Mouse (Mus musculus) cerebellum, adult 9-10 months (tissue): Measurements from ENCODE around the gene Ranbp9.

Experiments
- DNase-seq: peaks from one replicate; pipeline ENCODE4 v3.0.0; 2022

The Ranbp9 gene

DNA sequence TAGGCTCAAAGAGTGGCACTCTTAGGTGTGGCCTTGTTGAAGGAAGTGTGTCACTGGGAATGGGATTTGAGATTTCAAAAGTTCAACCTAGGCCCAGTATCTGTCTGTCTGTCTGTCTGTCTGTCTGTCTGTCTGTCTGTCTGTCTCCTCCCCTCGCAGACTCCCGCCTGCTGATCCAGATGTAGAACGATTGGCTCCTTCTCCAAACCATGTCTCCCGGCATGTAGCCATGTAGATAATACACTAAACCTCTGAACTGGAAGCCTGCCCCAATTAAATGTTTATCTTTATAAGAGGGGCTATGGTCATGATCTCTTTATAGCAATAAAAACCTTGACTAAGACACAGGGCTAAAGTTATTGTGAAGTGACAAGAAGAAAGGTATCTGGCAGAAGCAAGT lies 35.3 kb downstream of the Ranbp9 start:
- no peak for DNase-seq

DNA sequence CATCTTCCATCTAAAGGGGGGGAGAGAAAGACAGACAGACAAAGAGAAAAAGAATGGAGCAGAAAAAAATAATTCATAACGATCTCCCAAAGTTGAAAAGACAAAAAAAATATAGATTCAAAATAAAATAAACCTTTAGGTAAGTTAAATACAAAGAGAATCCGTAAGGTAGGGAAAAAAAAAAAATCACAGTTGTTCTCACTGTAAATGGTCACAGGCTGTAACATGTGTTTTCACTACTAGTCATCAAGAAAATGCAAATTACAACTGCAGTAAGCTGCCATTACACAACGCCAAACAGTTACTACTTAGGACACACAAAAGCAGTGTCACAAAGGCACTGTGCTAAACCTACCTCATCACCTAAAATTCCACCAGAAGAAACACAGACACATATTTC lies 36.4 kb downstream of the Ranbp9 start:
- no peak for DNase-seq

DNA sequence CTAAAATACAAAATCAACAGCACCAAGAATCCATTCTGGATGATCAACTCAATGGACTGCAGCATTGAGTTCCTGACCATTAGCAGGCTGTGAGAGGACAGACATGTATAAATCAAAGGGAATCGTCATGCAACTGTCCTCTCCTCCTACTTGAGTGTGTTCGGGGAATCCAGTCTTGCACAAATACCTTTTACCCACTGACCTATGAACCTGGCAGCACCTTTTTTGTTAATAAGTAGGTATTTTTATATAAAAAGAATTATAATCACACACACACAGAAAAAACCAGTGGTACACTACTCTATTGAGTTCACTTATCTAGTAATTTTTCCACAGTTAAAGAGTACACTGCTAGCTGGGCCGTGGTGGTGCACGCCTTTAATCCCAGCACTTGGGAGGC lies 37.4 kb downstream of the Ranbp9 start:
- no peak for DNase-seq

DNA sequence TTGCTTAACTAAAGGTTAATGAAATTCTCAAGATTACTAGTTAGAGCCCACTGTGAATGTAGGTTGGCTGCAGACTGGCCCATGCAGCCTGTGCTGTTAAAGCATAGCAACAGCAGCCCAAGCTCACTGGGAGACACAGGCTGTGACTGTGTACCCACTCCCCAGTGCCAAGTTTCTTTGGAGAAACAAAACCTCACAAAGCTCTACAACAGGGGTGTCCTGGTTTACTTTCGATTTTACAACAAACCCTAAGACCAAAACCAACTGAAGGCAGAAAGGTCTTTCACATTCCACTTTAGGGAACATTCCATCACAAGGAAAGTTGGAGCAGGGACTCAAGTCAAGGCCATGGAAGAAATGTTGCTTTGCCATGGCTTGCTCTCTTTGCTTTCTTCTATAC lies 38.5 kb downstream of the Ranbp9 start:
- no peak for DNase-seq

DNA sequence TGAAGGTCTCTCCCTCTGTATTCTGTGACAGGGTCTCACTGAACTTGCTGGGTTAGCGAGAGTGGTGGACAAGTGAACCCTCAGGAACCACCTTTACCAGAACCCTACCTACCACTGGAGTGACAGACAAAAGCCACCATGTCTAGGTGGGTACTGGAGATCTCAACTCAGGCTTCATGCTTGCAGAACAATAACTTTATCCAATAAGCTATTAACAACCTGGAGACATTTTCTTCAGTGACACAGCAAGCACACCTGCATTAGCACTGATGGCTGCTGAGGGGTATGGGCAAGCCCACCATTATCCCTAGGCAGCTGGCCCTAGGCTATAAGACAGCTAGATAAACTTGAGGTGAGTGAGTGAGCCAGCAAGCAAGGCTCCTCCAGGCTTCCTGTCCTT lies 40.7 kb downstream of the Ranbp9 start:
- DNase-seq: no peak

DNA sequence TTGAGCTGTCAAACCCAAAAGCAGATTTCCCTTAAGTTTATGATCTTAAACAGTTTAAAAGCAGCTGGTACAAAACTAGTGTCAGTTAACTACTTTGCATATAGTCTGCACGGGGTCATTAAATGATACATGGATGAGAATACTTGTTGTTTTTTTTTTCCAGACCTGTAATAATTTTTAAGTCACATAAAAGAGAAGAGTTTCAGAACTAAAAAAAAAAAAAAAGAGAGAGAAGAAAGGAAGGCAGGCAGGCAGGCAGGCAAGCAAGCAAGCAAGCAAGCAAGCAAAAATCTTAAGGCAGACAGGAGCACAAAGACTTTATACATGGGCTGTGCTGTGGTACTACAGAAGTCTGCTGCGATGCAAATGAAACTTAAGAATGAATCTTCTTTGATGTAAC lies 47.7 kb downstream of the Ranbp9 start:
- DNase-seq: no peak

DNA sequence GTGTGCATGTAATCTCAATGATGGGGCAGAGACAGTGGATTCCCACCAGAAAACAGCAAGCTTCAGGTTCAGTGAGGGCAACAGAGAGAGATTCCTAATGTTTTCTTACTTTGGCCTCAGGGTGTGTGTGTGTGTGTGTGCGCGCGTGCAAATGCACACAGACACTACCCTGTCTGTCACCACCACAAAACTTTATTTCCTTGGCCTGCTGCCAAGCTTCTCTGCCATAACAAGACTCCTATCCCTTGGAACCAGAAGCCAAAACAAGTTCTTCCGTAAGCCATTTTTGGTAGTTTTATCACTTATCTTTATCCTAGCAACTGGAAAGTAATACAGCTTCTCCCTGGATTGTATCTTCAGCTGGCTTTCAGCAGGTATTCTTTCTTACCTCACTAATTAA lies 52.6 kb downstream of the Ranbp9 start:
- DNase-seq: no peak

DNA sequence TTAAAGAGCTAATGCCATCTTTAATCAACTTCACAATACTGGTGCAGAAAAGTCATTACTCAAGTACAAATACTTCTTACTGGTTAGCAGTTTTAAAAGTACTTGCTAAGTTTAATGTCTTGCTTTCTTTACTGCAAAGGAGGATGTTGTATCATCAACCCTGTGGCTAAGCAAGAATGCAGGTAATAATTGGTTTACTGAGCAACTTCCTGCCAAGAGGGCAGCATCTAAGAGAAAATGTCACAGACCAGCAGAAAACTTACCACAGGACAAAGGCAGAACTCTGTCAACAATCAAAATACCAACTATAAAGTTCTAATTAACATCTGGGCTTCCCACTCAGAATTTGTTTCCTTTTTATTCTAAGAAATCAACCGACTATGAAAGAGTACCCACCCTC lies 65.8 kb downstream of the Ranbp9 start:
- DNase-seq: no peak

DNA sequence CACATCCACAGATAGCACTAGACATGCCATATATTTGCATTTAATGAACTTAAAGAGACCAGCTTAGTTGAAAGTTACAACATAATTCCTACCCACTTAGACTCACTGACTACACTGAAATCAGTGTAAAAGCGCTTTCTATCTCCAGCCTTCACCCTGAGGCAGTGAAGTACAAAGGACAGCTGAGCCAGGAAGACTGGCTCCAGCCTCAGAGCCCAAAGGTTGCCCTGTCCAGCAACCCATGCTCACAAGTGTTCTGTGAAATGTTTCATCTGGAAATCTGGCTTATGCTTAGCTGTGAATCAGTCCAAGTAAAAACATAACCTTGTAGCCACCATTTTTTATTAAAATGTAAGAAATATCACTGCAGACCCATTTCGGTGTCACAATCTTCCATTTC lies 67.5 kb downstream of the Ranbp9 start:
- DNase-seq: no peak

DNA sequence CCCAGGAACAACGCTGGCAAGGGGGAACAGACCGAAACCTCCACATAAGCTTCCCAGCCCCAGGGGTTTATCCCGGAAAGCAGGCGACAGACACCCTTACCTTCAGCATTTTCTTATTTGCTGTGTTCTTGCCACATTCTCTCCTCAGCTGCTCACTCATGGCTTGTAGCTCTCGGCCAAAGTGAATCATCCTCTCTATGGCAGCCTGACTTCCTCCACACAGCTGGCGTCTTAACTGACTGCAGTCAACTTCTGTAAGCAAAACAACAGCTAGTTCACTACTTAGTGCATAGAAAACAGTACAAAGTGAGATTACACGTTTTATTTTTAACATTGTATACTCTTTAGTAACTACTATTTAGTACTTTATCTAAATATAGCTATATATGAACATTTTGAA lies 68.8 kb downstream of the Ranbp9 start:
- no peak for DNase-seq

DNA sequence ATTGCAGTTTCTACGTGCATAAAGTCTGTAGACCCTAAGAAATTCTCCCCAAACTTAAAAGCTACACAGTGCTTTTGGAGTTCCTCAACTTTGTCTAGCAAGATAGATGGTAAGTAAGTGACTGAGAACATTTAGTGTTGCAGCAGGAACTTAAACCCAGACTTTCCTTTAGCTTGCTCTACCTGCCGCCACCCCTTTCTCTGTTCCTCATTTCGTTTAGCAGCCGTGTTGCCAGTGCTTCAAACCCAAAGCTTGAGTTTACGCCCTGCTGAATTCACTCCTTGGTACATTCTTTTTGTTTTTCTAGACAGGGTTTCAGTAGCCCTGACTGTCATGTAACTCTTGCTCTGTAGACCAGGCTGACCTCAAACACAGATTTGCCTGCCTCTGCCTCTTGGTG lies 81.5 kb downstream of the Ranbp9 start:
- no peak for DNase-seq

DNA sequence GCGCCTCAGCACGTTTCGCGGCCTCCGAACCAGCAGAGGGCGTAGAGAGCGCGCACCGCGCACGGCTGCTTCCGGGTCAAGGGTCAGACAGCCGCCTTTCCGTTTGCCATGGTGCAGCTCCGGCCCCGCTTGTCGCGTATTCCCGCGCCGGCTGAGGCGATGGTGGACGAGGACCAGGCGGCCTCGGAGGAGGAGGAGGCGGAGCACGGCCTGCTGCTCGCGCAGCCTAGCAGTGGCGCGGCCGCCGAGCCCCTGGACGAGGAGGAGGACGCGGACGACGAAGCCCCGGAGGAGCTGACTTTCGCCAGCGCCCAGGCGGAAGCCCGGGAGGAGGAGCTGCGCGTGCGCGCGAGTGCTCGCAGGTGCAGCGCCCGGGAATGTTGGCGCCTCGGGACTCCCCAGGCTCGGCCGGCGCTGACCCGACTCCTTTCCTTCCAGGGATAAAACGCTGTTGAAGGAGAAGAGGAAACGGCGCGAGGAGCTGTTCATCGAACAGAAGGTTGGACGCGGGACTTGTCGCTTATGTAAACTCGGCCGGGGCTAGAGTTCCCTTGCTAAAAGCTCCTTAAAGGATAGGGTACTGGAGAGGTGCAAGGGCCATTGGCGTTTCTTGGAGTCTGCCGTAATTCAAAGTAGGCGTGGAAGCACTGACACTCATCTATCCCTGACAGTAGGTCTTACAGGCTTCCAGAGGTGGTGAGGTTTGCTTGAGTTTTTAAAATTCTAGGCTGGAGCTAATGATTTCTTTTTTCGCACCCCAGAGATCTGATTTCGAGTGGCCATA lies 82.6 kb downstream of the Ranbp9 start, which contains the start of gene Nol7:
Gene Nol7 (plus strand): TSS at position 94 of the 784 bp plus-strand sequence.
- DNase-seq: peak; percentile 96

DNA sequence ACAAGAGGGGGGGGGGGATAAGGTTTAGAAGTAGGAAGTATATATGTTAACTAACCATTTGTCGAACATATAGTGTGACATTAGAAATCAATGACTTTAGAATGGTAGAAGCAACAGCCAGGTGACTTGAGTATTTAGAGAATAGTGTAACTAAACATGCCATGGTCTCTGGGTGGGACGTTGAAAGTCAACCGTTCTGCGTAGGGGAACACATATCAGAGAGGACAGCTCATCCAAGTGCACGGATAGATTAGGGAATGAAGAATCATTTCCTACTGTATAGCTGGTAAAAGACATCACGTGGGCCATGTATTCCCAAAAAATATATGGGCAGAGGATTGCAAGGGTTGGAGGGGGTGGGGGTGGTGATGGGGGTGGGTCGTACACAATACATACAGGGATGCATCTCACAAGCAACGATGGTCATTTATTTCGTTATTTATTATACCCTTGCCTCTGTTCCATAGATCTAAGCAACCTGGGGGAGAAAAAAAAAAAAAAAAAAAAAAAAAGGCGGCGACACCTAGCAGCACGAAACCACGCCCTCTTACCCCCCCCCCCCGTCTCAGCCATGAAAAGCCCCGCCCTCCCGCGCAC lies 83.3 kb downstream of the Ranbp9 start:
- peak; percentile 53 for DNase-seq

DNA sequence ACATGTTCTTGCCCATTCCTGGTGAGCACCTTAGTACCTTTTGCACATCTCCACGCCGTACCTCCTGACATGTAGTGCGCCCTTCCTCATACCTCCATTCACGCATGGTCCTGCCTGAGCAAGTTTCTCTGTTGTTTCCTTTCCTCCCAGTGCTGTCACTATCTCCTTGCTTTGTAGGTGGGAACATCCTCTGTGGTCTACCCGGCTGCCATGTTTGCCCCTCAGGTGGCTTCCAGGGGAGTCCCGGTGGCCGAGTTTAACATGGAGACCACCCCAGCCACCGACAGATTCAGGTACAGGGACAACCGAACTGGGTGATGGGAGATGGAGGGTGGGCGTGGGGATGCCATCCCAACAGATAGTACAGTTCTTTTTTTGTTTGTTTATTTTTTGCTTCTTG lies 95.8 kb downstream of the Ranbp9 start:
- no peak for DNase-seq

DNA sequence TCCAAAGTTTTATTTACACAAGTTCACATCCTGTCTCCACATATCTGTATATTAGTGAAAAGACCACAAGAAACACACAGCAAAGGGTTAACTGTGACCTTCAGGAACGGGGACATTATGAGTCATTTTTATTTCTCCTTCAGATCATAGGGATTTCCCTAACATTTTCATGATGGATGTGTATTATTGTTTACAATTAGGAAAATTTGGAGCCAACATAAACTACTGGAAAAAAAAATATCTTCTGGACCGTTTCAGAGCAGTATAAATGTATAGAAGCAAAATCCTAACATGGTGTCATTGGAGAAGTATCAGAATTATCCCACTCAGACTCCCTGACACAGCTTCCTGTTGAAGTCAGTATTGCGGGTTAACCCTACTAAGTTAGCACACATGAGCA lies 101.1 kb downstream of the Ranbp9 start:
- no peak for DNase-seq

DNA sequence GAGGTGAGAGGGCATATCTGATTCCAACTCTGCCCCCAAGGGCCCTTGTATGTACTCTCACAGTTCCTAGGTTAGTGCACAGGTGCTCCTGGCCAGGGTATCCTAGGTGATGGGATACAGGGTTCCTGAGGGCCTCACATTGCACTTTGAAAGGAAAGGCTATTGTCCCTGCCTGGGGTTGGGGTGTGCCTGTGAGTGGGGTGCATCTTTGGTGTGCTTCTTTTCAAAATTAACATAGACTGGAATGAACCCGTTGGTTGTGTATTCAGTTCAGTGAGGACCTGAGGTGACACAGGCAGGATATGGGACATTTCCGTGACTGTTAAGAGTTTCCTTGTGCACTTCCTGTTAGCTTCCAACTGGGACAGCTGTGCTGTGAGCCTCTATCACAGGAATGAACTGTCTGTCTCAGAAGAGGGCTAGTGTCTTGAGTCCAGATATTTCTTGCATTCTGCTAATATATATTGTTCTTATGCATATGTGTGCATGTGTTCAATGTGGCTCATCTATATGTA lies 106.1 kb downstream of the Ranbp9 start:
- DNase-seq: no peak

DNA sequence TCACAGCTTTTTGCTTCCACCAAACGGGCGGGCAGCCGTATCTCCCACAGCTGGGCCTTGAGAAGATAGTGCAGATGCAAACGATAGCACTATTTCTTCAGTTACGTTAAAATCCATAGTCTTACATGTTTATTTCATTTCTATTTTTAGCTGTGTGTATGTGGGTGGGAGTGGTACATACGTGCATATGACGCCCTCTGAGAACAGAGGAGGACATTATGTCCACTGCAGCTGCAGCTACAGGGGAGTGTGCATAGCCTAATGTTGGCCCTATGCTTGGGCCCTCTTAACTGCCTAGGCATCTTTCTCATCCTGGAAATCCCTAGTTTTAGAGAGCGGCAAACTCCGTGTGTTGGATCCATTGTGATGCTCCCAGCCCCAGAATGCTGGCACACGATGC lies 106.9 kb downstream of the Ranbp9 start:
- no peak for DNase-seq

DNA sequence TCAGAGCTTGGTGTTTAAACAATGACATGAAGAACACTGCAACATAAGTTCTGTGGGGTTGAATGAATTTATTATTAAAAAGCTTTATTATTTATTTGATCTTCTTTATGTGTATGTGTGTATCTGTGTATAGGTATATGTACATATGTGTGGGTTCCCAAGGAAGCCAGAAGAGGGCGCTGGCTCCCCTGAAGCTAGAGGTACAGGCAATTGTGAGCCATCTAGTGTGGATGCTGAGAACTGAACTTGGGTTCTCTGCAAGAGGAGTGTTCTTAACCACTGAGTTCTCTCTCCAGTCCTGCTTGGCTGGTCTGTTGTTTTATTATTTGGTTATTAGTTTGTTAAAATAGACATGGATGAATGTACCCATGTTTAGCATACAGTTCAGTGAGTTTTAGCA lies 108.2 kb downstream of the Ranbp9 start:
- DNase-seq: no peak

DNA sequence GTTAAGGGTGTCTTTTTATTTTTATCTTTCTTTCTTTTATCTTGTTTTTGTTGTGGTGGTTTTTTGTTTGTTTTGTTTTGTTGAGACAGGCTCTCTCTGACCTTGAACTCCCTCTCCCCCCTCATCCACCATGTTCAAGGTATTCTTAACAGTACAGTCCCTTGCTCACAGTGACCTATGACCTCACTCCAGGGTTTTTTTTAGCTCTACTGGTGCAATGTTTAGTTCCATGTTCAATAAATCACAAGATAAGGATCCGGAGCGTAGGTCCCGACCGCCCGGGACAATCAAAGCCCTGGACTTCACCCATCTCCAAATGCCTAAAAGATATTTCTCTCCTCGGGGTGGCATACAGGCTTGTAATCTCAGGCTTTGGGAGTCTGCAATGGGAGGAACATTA lies 111.0 kb downstream of the Ranbp9 start:
- no peak for DNase-seq

DNA sequence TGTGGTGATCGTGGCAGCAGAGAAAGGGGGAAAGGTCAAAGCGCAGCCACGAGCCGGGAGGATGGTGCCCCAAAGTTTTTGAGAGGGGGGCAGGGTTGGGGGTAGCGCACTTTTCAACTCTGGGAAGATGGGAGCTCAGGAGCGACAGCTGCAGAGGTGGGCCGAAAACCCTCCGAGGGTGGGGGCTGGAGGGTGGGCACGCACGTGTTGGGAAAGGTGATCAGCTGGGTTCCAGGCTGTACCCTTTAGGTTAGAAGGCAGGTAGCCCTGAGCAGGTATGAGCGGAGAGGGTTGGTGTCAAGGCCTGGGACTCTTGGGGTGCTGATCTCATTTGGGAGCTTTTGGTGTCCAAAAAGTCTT lies 115.3 kb downstream of the Ranbp9 start:
- no peak for DNase-seq

DNA sequence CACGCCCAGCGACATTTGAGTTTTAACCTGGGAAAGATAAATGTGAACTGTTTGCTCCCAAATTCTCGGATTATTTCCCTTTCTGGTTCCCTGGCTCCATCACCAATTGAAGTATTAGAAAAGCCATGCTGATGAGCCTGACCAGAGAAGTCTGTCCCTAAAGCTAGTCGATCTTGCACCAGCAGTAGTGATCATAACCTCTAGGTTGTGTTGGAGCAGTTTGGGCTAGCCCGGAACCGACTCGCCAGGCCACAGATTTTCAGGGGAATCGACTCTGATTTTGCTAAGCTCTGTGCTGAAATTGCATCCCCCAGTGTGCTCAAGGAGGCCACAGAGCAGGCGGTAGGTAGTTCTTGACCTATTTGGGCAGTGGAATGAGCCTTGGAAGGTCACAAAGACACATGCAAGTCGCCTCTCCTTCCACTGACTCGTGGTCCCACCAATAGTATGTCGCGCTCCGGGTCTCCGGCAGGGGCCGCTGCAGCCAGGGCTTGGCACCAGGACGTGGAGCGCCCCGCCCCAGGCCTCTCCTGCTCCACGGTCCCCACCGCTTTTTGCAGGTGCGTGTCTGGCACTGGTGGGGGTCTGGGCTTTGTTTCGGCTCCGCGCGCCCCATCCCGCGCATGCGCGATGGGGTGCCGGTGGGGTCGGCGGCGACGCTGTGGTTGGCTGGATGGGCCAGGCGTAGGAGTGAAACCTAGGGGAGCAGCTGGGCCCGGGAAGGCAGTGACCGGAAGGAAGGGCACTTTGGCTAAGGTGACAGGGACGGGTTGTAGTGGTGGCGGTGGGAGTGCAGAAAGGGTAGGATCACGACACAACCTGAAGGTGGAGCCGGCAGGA lies 115.9 kb downstream of the Ranbp9 start, which contains the start of gene Sirt5:
Gene Sirt5 (plus strand): TSS at position 512 of the 840 bp plus-strand sequence.
- peak; percentile 91 for DNase-seq

DNA sequence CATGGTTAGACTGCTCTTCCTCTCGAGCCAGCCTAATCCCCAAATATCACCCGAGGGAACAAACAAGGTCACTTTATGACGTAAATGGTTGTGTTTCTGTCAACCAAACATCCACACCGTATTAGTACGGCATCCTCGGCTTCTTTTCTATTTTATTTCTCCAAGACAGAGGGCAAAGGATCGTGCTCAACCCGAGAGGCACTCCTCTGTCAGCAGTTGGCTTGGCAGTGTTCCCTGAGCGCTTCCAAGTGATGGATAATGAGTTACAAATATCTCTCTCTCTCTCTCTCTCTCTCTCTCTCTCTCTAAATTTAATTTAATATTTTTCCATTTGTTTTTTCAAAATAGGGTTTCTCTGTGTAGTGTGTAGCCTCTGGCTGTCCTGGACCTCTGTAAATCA lies 118.7 kb downstream of the Ranbp9 start:
- no peak for DNase-seq

DNA sequence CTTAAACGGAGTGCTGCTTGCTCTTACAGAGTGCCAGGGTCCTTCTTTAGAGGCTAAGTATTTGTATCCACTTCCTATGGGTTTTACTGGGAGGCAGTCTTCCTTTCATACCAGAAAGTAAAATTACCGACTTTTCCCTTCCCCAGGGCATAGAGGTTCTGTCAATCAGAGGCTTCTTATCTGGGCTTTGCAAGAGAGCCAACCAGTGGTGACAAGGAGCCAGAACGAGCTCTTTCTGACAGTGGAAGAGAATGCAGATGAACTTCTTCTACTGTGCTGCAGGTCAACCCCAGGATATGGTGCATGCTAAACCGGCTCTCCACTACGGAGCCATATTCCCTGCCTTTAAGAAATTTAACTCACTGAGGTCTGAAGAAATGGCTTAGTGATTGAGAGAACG lies 120.5 kb downstream of the Ranbp9 start:
- no peak for DNase-seq
